Mouse (Mus musculus): Measurements from ENCODE around the gene Col25a1.

DNA sequence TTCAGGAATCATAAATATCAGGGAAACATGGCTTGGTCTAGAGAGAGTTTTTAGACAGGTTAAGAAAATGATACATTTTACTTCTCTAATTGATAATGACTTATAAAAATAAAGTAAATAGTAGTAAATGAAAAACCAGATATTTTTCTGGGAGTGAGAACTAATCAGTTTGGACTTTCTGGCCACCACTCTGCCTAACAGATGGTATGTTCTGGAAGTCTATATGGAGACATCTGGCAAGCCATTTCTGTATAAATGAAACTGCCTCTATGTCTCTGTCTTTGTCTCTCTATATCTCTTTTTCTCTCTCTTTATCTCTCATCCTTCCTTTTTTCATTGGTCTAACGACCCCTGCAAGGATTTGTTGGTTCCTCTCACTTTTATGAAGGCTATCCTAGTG, 410.2 kb downstream of the Col25a1 start:
- no peak for TF ChIP-seq POLR2A (IDR thresholded peaks at IDR 0.05; ENCODE audit: insufficient read length, low read depth)
- TF ChIP-seq USF1 (IDR thresholded peaks at IDR 0.05; ENCODE audit: low read depth), result no peak
- no peak for TF ChIP-seq SRF (IDR thresholded peaks at IDR 0.05; ENCODE audit: control insufficient read depth, insufficient read length, low read depth)
